Mouse (Mus musculus) hindbrain, embryonic 16.5 days (tissue): Measurements from ENCODE around the gene Alkbh2. TPM values are rescaled to one million over a fixed set of nuclear protein-coding genes. Genes with fewer than 3 reads are reported as not detected.

Experiments
- ATAC-seq: fragments of 200-750 bp; cut with Nextera tagmentation; 2 replicates; pipeline ENCODE4 v1.8.0; 2017; ENCODE audit warnings: moderate TSS enrichment, moderate library complexity
- H3K27ac ChIP-seq: fragments of 300-500 bp; sonication (generic); 2 replicates; pipeline ENCODE4 v1.5.1; 2014; ENCODE audit warnings: low read depth, mild to moderate bottlenecking, control low read depth, low read length, moderate library complexity
- H3K27me3 ChIP-seq: fragments of 300-500 bp; sonication (generic); replicated peaks from 2 replicates; pipeline ENCODE4 v1.6.1; 2014; ENCODE audit warnings: low read length; ENCODE audit not compliant: control insufficient read depth, insufficient read depth
- H3K36me3 ChIP-seq: fragments of 300-500 bp; sonication (generic); 2 replicates; pipeline ENCODE4 v1.6.1; 2014; ENCODE audit warnings: mild to moderate bottlenecking, low read length, moderate library complexity, mixed read lengths; ENCODE audit not compliant: control insufficient read depth, insufficient read depth
- H3K4me1 ChIP-seq: fragments of 300-500 bp; sonication (generic); 2 replicates; pipeline ENCODE4 v1.6.1; 2014; ENCODE audit warnings: low read depth, low read length; ENCODE audit not compliant: control insufficient read depth, insufficient read depth
- H3K4me2 ChIP-seq: fragments of 300-500 bp; sonication (generic); 2 replicates; pipeline ENCODE4 v1.6.1; 2014; ENCODE audit warnings: mild to moderate bottlenecking, low read length, control low read depth, moderate library complexity
- H3K4me3 ChIP-seq: fragments of 300-500 bp; sonication (generic); 2 replicates; pipeline ENCODE4 v1.5.1; 2014; ENCODE audit warnings: mild to moderate bottlenecking, low read length, control low read depth, moderate library complexity
- H3K9ac ChIP-seq: fragments of 300-500 bp; sonication (generic); 2 replicates; pipeline ENCODE4 v1.6.1; 2014; ENCODE audit warnings: low read depth, mild to moderate bottlenecking, control low read depth, low read length, moderate library complexity
- H3K9me3 ChIP-seq: fragments of 300-500 bp; sonication (generic); 2 replicates; pipeline ENCODE4 v1.6.1; 2014; ENCODE audit warnings: mild to moderate bottlenecking, low read length, moderate library complexity; ENCODE audit not compliant: control insufficient read depth
- WGBS: fragments of 180-500 bp; shearing (Covaris S2); extraction: QIAGEN DNeasy Blood & Tissue Kit; methylation state at CpG from one replicate; pipeline ENCODE4 v1.1.7; 2014; 5-methylcytosine and 5-hydroxymethylcytosine counted together
- polyA plus RNA-seq: library from polyadenylated mRNA; unstranded; fragments of >200 nt; fragmentation: Nextera tagmentation; extraction: Ambion mirVana; gene quantifications from 2 replicates; pipeline ENCODE4 v1.2.1, GENCODE M21; 2015

The Alkbh2 gene
- polyA plus RNA-seq, 1 experiment from 2014 or later = 6.4 TPM

DNA sequence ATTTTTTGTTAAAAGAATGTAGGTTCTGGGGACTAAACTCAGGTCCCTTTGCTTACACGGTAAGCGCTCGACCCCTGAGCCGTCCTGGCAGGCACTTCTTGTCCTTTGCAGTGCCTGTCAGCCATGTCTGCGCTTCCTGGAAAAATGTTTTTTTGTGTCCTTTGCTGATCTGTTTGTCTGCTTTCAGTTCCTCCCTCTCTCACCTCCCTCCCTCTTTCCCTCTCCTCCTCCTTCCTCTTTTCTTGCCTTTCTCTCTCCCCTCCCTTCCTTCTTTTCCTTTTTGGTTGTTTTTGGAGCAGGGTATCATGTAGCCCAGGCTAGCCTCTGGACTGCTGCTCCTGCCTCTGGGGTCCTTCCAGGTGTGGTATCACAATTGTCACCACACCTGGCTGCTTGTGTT, 13.0 kb downstream of the Alkbh2 start:
- Histone ChIP-seq H3K27ac (no peak overlapping the region), H3K4me2 (no peak overlapping the region), H3K4me3 (no peak overlapping the region), H3K27me3 (no peaks in the 10 kb centered on the region), H3K4me1 (no peaks in the 10 kb centered on the region), H3K9ac (no peak overlapping the region), H3K9me3 (no peaks in the 10 kb centered on the region), H3K36me3 (peaks cover 30% of the 10 kb centered on the region)
- 87% methylated on average over 5 of the region's 5 CpGs for WGBS
- ATAC-seq = no peak

- Histone ChIP-seq H3K36me3 (peaks cover 45% of the 10 kb centered on the region), H3K27me3 (no peaks in the 10 kb centered on the region), H3K9ac (no peak overlapping the region), H3K4me3 (no peak overlapping the region), H3K4me2 (no peak overlapping the region), H3K4me1 (no peaks in the 10 kb centered on the region), H3K9me3 (no peaks in the 10 kb centered on the region; the same call in 1 of the 2 replicates), H3K27ac (no peak overlapping the region)
- WGBS = 85% methylated on average over 6 of the region's 6 CpGs
- no peak for ATAC-seq
These were observed 14.7 kb downstream of the Alkbh2 start for GRCm38 (mm10) chr5:114113334-114113733.

DNA sequence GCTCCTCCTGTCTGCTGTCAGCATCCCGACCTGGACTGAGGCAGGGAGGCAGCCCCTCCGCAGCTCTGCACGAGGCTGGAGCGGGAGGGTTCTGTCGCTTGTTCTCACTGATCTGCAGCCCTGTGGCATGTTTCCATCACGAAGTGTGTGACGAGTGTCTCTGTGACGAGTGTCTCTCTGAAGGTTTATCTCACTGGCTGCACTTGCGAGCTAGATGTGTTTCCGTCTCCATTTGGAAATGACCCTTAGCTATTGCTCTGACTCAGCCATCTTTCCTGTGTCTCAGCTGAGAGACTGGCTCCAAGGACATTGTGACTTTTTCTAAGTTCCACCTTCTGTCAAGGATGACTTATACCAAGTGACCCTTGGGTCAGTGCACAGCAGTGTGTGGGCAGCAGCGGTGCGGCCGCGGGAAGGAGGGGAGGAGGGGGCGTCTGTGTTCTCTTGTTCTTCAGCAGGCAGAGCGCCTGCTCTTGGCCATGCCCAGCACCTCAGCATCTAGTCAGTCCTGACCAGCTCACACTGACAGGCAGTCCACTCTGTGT, 21.6 kb downstream of the Alkbh2 start:
- Histone ChIP-seq H3K4me3 (no peak overlapping the region), H3K27ac (no peak overlapping the region), H3K4me1 (peaks cover 2% of the 10 kb centered on the region; the same call in 1 of the 2 replicates), H3K27me3 (no peaks in the 10 kb centered on the region), H3K36me3 (peaks cover 56% of the 10 kb centered on the region), H3K4me2 (no peak overlapping the region), H3K9ac (no peak overlapping the region), H3K9me3 (no peaks in the 10 kb centered on the region; the same call in 1 of the 2 replicates)
- 76% methylated on average over 16 of the region's 16 CpGs for WGBS
- no peak for ATAC-seq

GRCm38 (mm10) chr5:114102807-114103206, 25.2 kb downstream of the Alkbh2 start:
- Histone ChIP-seq H3K27me3 (no peaks in the 10 kb centered on the region), H3K4me2 (no peak overlapping the region), H3K4me1 (peaks cover 15% of the 10 kb centered on the region), H3K27ac (no peak overlapping the region), H3K9me3 (no peaks in the 10 kb centered on the region), H3K36me3 (peaks cover 24% of the 10 kb centered on the region), H3K4me3 (no peak overlapping the region), H3K9ac (no peak overlapping the region)
- 80% methylated on average over 1 of the region's 1 CpGs for WGBS
- no peak for ATAC-seq

DNA sequence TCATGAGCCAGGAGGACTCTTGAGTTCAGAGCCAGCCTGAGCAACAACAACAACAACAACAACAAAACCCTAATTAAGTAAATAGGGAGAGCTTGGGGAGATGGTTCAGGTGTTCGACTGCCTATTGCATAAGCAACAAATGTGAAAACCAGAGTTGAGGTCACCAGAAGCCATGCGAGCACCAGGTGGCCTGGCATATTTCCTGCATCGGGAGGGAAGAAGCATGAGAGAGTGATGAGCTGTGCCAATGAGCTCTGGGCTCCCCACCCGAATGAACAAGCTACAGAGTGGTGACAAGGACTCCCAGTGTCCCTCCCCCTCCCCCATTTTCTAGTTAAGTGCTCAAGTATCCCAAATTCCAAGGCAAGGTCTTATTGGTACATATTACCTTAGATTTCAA, 26.1 kb downstream of the Alkbh2 start:
- 77% methylated on average over 4 of the region's 4 CpGs for WGBS
- H3K36me3 ChIP-seq = peaks cover 19% of the 10 kb centered on the region
- H3K27ac ChIP-seq = no peak overlapping the region
- no peak overlapping the region for H3K9ac ChIP-seq
- ATAC-seq = no peak
- H3K27me3 ChIP-seq = no peaks in the 10 kb centered on the region
- no peak overlapping the region for H3K4me3 ChIP-seq
- no peak overlapping the region for H3K4me2 ChIP-seq
- H3K4me1 ChIP-seq = peaks cover 15% of the 10 kb centered on the region
- H3K9me3 ChIP-seq = no peaks in the 10 kb centered on the region

DNA sequence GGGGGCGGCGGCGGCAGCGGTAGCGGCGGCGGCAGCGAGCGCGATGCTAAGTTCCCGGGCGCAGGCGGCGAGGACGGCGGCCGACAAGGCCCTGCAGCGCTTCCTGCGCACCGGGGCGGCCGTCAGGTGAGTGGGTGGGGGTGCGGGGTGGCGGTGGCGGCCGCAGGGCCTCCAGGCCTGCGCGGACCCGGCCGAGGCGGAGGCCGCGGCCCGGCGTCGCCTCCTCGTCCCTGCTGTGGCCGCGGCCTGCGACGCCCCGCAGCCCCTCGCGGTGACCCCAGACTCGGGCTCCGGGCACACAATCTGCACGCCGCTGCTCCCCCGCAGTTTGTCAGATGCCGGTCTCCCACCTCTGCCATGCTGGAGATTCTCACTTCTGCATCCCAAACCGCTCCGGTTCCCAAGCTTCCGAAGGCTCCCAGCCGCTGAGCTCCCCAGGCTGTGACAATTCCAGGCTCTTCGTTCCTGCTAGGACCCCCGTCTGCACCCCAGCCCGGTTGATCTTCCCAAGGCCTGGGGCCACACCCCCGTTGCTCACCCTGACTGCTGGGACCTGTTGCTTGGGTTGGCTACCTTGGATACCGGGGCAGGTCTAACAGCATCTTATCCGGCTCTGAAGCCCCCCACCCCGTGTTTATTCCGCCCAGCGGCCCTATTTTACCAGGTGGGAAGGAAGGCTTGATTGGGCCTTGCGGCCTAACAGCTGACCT, 27.5 kb downstream of the Alkbh2 start:
- peak overlapping the region; percentile 98 for H3K9ac ChIP-seq
- H3K4me3 ChIP-seq = peak overlapping the region; percentile 93
- H3K27ac ChIP-seq = peak overlapping the region; percentile 80
- H3K4me2 ChIP-seq = peak overlapping the region; percentile 98
- H3K9me3 ChIP-seq = no peaks in the 10 kb centered on the region
- peaks cover 15% of the 10 kb centered on the region for H3K4me1 ChIP-seq
- H3K27me3 ChIP-seq = no peaks in the 10 kb centered on the region
- ATAC-seq = peak; percentile 64
- 3% methylated on average over 56 of the region's 64 CpGs for WGBS
- H3K36me3 ChIP-seq = peaks cover 8% of the 10 kb centered on the region; the same call in 1 of the 2 replicates

GRCm38 (mm10) chr5:114099709-114100389, 28.2 kb downstream of the Alkbh2 start:
- Histone ChIP-seq H3K4me1 (peaks cover 15% of the 10 kb centered on the region), H3K27me3 (no peaks in the 10 kb centered on the region), H3K36me3 (peaks cover 8% of the 10 kb centered on the region; the same call in 1 of the 2 replicates), H3K4me3 (peak overlapping the region; percentile 93), H3K9ac (peak overlapping the region; percentile 98), H3K9me3 (no peaks in the 10 kb centered on the region), H3K4me2 (peak overlapping the region; percentile 98), H3K27ac (peak overlapping the region; percentile 84)
- peak; percentile 94 for ATAC-seq
- 8% methylated on average over 33 of the region's 37 CpGs for WGBS

- 2% methylated on average over 40 of the region's 40 CpGs for WGBS
- Histone ChIP-seq H3K4me3 (peak within 1 kb of the TSS; percentile 60), H3K4me1 (peaks cover 16% of the 10 kb centered on the region), H3K9me3 (no peaks in the 10 kb centered on the region), H3K4me2 (peak within 1 kb of the TSS; percentile 57), H3K9ac (peak within 1 kb of the TSS; percentile 86), H3K36me3 (no peaks in the 10 kb centered on the region), H3K27me3 (no peaks in the 10 kb centered on the region), H3K27ac (peak within 1 kb of the TSS; percentile 92)
- ATAC-seq = peak; percentile 88
These were observed 36.8 kb downstream of the Alkbh2 start, which contains the start of gene Svop for GRCm38 (mm10) chr5:114091057-114091807. Svop (minus strand) TSS chr5:114091570.
